Mouse (Mus musculus): ENCODE results near the gene a. TPM values are rescaled to one million over a fixed set of nuclear protein-coding genes. Genes with fewer than 3 reads are reported as not detected.

Gene a
- polyA plus RNA-seq, 1 experiment from 2014 or later, result 1.7 TPM

- no peak overlapping the region for H3K4me3 ChIP-seq (replicated peaks)
- H3K36me3 ChIP-seq (replicated peaks), result no peaks in the 10 kb centered on the region
- WGBS, result 80% methylated on average over 6 of the region's 6 CpGs
- no peak overlapping the region for H3K4me2 ChIP-seq
- H3K27me3 ChIP-seq, result no peaks in the 10 kb centered on the region
- no peaks in the 10 kb centered on the region for H3K9me3 ChIP-seq
- ATAC-seq (ENCODE audit: low FRiP score), result no peak
- H3K9ac ChIP-seq, result no peak overlapping the region
- no peak overlapping the region for H3K27ac ChIP-seq
- H3K4me1 ChIP-seq, result peaks cover 40% of the 10 kb centered on the region
Observed at GRCm38 (mm10) chr2:154789381-154789780, 1.8 kb upstream of the a start.

DNA sequence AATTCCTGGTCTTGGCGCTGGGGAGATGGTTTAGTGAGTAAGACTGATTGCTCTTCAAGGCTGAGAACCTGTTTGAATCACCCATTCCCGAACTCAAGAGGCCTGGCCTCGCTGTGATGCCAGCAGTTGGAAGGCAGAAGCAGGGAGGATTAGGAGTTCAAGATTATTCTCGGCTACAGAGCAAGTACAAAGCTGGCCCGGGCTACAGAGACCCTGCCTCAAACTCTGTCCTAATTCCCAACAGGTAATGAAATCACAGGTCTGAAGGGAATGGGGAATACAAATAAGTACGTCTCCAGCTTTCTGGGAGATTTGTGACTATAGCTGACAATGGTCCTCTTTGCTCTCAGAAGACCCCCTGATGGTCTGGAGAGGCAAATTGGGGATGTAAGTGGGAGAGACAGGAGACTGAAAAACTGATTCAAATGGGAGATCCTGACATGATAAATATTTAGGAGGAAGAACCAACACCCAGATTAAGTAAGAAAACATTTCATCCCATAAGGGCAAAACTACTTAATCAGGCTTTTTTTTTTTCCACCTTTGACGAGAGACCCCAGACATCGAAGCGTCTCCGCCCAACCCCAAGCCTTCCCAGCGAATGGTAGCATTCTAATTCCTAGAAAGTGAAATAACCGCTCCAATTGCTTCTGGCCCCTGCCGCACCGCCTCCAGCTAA lies 1.1 kb upstream of the a start:
- peak overlapping the region; percentile 88 for H3K4me2 ChIP-seq
- H3K9ac ChIP-seq, result peak overlapping the region; percentile 48; the same call in 1 of the 2 replicates
- H3K4me1 ChIP-seq, result peaks cover 45% of the 10 kb centered on the region
- H3K27ac ChIP-seq, result peak overlapping the region; percentile 75
- H3K9me3 ChIP-seq, result no peaks in the 10 kb centered on the region
- 7% methylated on average over 14 of the region's 14 CpGs for WGBS
- no peaks in the 10 kb centered on the region for H3K27me3 ChIP-seq
- peak overlapping the region; percentile 97 for H3K4me3 ChIP-seq (replicated peaks)
- ATAC-seq (ENCODE audit: low FRiP score), result no peak
- H3K36me3 ChIP-seq (replicated peaks), result no peaks in the 10 kb centered on the region

GRCm38 (mm10) chr2:154791661-154792642 lies 750 bp downstream of the a start:
- Histone ChIP-seq H3K9me3 (no peaks in the 10 kb centered on the region), H3K4me3 (replicated peaks) (peak overlapping the region; percentile 97), H3K4me2 (peak overlapping the region; percentile 88), H3K4me1 (peaks cover 43% of the 10 kb centered on the region), H3K9ac (peak overlapping the region; percentile 97), H3K36me3 (replicated peaks) (no peaks in the 10 kb centered on the region), H3K27me3 (no peaks in the 10 kb centered on the region), H3K27ac (peak overlapping the region; percentile 97)
- under 1% methylated on average over 65 of the region's 67 CpGs for WGBS
- ATAC-seq (ENCODE audit: low FRiP score), result peak; percentile 25

- no peak overlapping the region for H3K9ac ChIP-seq
- no peaks in the 10 kb centered on the region for H3K36me3 ChIP-seq (replicated peaks)
- no peak overlapping the region for H3K4me3 ChIP-seq (replicated peaks)
- 97% methylated on average over 1 of the region's 1 CpGs for WGBS
- H3K4me1 ChIP-seq, result peaks cover 5% of the 10 kb centered on the region; the same call in 1 of the 2 replicates
- ATAC-seq (ENCODE audit: low FRiP score), result no peak
- no peaks in the 10 kb centered on the region for H3K27me3 ChIP-seq
- H3K9me3 ChIP-seq, result no peaks in the 10 kb centered on the region
- no peak overlapping the region for H3K4me2 ChIP-seq
- H3K27ac ChIP-seq, result no peak overlapping the region
Observed at GRCm38 (mm10) chr2:154803372-154803771, 12.2 kb downstream of the a start.

DNA sequence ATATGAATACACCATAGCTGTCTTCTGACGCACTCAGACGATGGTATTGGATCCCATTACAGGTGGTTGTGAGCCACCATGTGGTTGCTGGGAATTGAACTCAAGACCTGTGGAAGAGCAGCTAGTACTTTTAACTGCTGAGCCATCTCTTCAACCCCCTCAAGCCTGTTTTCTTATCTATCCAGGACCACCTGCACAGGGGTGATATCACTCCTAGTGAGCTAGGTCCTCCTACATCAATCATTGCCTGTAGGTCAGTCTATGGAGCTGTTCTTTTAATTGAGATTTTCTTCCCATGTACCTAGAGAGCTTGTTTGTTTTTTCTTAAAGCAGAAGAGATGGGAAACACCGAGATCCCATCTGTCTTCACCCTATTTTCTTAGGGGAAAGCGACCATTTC lies 12.6 kb downstream of the a start:
- Histone ChIP-seq H3K36me3 (replicated peaks) (no peaks in the 10 kb centered on the region), H3K4me3 (replicated peaks) (no peak overlapping the region), H3K27me3 (no peaks in the 10 kb centered on the region), H3K4me1 (peaks cover 5% of the 10 kb centered on the region; the same call in 1 of the 2 replicates), H3K27ac (no peak overlapping the region), H3K9ac (no peak overlapping the region), H3K4me2 (no peak overlapping the region), H3K9me3 (no peaks in the 10 kb centered on the region)
- 80% methylated on average over 4 of the region's 4 CpGs for WGBS
- no peak for ATAC-seq (ENCODE audit: low FRiP score)

DNA sequence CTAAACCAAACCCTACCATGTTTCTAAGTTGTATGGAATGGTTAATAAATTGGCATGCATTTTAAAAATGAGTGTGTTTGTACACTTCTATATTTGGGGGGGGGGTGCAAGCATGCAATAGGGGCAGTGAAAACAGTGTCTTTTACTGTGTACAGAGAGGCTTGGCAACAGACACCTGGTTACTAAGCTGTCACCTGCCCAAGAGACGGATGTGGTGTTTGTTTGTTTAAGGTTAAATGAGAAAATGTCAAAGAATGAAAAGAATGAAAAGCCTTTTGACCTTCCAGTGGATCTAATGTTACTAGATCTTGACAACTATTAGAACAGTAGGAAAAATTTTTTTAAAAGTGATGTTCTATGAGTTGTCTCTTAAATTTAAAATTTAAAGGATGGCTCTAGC lies 16.5 kb downstream of the a start:
- WGBS, result 70% methylated on average over 1 of the region's 1 CpGs
- peaks cover 5% of the 10 kb centered on the region; the same call in 1 of the 2 replicates for H3K4me1 ChIP-seq
- H3K9ac ChIP-seq, result no peak overlapping the region
- H3K27ac ChIP-seq, result no peak overlapping the region
- no peak for ATAC-seq (ENCODE audit: low FRiP score)
- H3K4me3 ChIP-seq (replicated peaks), result no peak overlapping the region
- no peaks in the 10 kb centered on the region for H3K27me3 ChIP-seq
- H3K36me3 ChIP-seq (replicated peaks), result no peaks in the 10 kb centered on the region
- no peaks in the 10 kb centered on the region for H3K9me3 ChIP-seq
- H3K4me2 ChIP-seq, result no peak overlapping the region

GRCm38 (mm10) chr2:154809107-154809762 lies 18.0 kb downstream of the a start:
- H3K27ac ChIP-seq, result no peak overlapping the region
- no peaks in the 10 kb centered on the region for H3K36me3 ChIP-seq (replicated peaks)
- H3K27me3 ChIP-seq, result no peaks in the 10 kb centered on the region
- H3K9ac ChIP-seq, result no peak overlapping the region
- no peak overlapping the region for H3K4me2 ChIP-seq
- no peak overlapping the region for H3K4me3 ChIP-seq (replicated peaks)
- no peak for ATAC-seq (ENCODE audit: low FRiP score)
- 91% methylated on average over 1 of the region's 1 CpGs for WGBS
- no peaks in the 10 kb centered on the region for H3K4me1 ChIP-seq
- no peaks in the 10 kb centered on the region for H3K9me3 ChIP-seq

DNA sequence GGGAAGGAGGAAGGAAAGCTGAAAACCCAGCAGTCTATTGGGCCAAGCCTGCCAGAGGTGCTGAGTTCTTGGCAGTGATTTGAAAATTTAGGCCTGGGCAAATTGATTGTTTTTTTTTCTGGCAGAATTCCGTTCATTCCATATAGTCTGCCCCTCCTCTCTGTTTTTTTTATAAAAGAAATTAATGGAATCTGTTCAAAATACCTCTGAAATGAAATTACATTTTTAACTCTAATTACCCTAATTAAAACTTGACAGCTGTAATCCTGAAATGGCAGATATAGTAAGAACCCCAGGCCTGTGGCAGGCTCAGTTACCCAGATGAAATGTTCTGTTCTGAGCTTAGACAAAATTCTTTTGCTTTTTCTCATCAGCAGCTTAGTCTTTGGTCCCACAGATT lies 19.6 kb downstream of the a start:
- Histone ChIP-seq H3K9ac (no peak overlapping the region), H3K36me3 (replicated peaks) (no peaks in the 10 kb centered on the region), H3K4me3 (replicated peaks) (no peak overlapping the region), H3K4me1 (no peaks in the 10 kb centered on the region), H3K27me3 (no peaks in the 10 kb centered on the region), H3K27ac (no peak overlapping the region), H3K4me2 (no peak overlapping the region), H3K9me3 (no peaks in the 10 kb centered on the region)
- ATAC-seq (ENCODE audit: low FRiP score), result no peak
- 59% methylated on average over 1 of the region's 1 CpGs for WGBS

- Histone ChIP-seq H3K27ac (no peak overlapping the region), H3K4me2 (no peak overlapping the region), H3K4me3 (replicated peaks) (no peak overlapping the region), H3K4me1 (peaks cover 18% of the 10 kb centered on the region), H3K9me3 (no peaks in the 10 kb centered on the region), H3K36me3 (replicated peaks) (no peaks in the 10 kb centered on the region), H3K27me3 (no peaks in the 10 kb centered on the region), H3K9ac (no peak overlapping the region)
- no peak for ATAC-seq (ENCODE audit: low FRiP score)
- 90% methylated on average over 2 of the region's 2 CpGs for WGBS
Observed at GRCm38 (mm10) chr2:154813426-154813825, 22.2 kb downstream of the a start.

- WGBS, result 42% methylated on average over 3 of the region's 3 CpGs
- H3K4me2 ChIP-seq, result 0 out of 2 replicates have a peak overlapping the region, but pooled peaks have one; percentile 1
- no peaks in the 10 kb centered on the region for H3K9me3 ChIP-seq
Observed at GRCm38 (mm10) chr2:154817089-154817488, 25.9 kb downstream of the a start.

DNA sequence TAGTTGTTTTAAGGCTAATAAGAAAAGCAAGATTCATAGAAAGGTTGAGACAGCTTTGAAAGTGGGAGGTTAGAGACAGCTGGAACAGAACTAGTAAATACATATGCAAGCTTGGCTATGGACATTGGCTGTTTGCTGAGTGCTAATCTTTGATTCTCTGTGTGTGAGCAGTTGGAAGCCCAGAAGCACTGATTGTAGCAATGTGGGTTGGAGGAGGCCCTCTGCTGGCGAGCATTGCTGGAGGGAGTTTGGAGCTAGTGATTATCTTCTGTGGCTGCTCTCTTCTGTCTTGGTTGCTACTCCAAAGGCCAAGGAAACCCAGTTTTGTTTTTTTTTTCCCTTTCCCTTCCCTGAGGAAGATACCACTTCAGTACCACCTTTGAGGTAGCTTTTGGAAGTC lies 26.6 kb downstream of the a start:
- Histone ChIP-seq H3K9ac (no peak overlapping the region), H3K4me1 (peaks cover 18% of the 10 kb centered on the region), H3K36me3 (replicated peaks) (0 out of 2 replicates have a peak, but pooled peaks cover 2% of the 10 kb centered on the region), H3K27me3 (no peaks in the 10 kb centered on the region), H3K4me3 (replicated peaks) (no peak overlapping the region), H3K4me2 (no peak overlapping the region), H3K9me3 (no peaks in the 10 kb centered on the region), H3K27ac (no peak overlapping the region)
- ATAC-seq (ENCODE audit: low FRiP score), result no peak
- 36% methylated on average over 1 of the region's 1 CpGs for WGBS

More at GRCm38 (mm10) chr2:154817089-154817488, 25.9 kb downstream of the a start:
- H3K4me3 ChIP-seq (replicated peaks), result no peak overlapping the region
- H3K27ac ChIP-seq, result peak overlapping the region; percentile 38
- H3K9ac ChIP-seq, result no peak overlapping the region
- no peaks in the 10 kb centered on the region for H3K36me3 ChIP-seq (replicated peaks)
- peaks cover 18% of the 10 kb centered on the region for H3K4me1 ChIP-seq
- no peaks in the 10 kb centered on the region for H3K27me3 ChIP-seq
- ATAC-seq (ENCODE audit: low FRiP score), result no peak

DNA sequence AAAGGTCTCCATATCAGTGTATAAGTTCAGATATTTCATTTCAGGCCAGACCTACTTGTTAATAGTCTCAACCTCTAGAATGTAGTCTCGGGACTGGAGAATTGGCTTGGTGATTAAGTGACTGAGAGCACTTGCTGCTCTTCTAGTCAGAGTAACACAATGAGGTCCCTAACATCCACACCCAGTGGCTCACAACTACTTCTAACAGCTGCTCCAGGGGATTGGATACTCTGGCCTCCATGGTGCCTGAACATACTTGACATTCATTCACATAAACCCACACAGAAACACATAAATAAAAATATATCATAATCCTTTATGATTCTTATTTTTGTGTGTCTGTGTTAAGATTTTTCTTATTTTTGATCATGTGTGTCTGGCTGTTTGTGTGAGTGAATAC lies 27.4 kb downstream of the a start:
- Histone ChIP-seq H3K4me1 (peaks cover 18% of the 10 kb centered on the region), H3K36me3 (replicated peaks) (0 out of 2 replicates have a peak, but pooled peaks cover 2% of the 10 kb centered on the region), H3K4me2 (no peak overlapping the region), H3K4me3 (replicated peaks) (no peak overlapping the region), H3K9me3 (no peaks in the 10 kb centered on the region), H3K9ac (no peak overlapping the region), H3K27ac (no peak overlapping the region), H3K27me3 (no peaks in the 10 kb centered on the region)
- no peak for ATAC-seq (ENCODE audit: low FRiP score)
- WGBS, result 77% methylated on average over 1 of the region's 1 CpGs
